Mouse (Mus musculus) brain, embryonic 14.5 days (tissue): ENCODE data around the gene Xpo1.

Experiments
- CTCF ChIP-seq: fragments of 200-500 bp; IDR thresholded peaks from 2 replicates; pipeline ENCODE4 v1.5.1; 2012; ENCODE audit warnings: inconsistent platforms, mild to moderate bottlenecking, moderate library complexity, borderline replicate concordance; ENCODE audit not compliant: insufficient read depth, insufficient read length; ENCODE audit errors: extremely low read depth
- POLR2A ChIP-seq: fragments of 200-500 bp; IDR thresholded peaks from 2 replicates; pipeline ENCODE4 v1.6.1; 2012; ENCODE audit warnings: mild to moderate bottlenecking, inconsistent platforms, borderline replicate concordance; ENCODE audit not compliant: poor library complexity, insufficient read depth, insufficient read length, severe bottlenecking; ENCODE audit errors: extremely low read depth

GRCm38 (mm10) chr11:23332136-23332535, 76.3 kb downstream of the Xpo1 start:
- TF ChIP-seq POLR2A (no peak), CTCF (no peak)
